Mouse (Mus musculus) lung, embryonic 15.5 days (tissue): ENCODE data around the gene Plxnd1. TPM values are rescaled to one million over a fixed set of nuclear protein-coding genes. Genes with fewer than 3 reads are reported as not detected.

Experiments
- ATAC-seq: fragments of 200-750 bp; cut with Nextera tagmentation; 2 replicates; pipeline ENCODE4 v1.8.0; 2017; ENCODE audit warnings: moderate number of reproducible peaks, borderline replicate concordance; ENCODE audit not compliant: low FRiP score, low TSS enrichment; ENCODE audit errors: extremely low read depth
- H3K27ac ChIP-seq: fragments of 300-500 bp; sonication (generic); 2 replicates; pipeline ENCODE4 v1.5.1; 2015; ENCODE audit warnings: moderate library complexity, mild to moderate bottlenecking, inconsistent platforms
- H3K27me3 ChIP-seq: fragments of 300-500 bp; sonication (generic); 2 replicates; pipeline ENCODE4 v1.6.1; 2015; ENCODE audit warnings: inconsistent platforms
- H3K36me3 ChIP-seq: fragments of 300-500 bp; sonication (generic); 2 replicates; pipeline ENCODE4 v1.6.1; 2015; ENCODE audit warnings: inconsistent platforms
- H3K4me1 ChIP-seq: fragments of 300-500 bp; sonication (generic); 2 replicates; pipeline ENCODE4 v1.6.1; 2015; ENCODE audit warnings: inconsistent platforms
- H3K4me2 ChIP-seq: fragments of 300-500 bp; sonication (generic); 2 replicates; pipeline ENCODE4 v1.6.1; 2015; ENCODE audit warnings: inconsistent platforms, mild to moderate bottlenecking, moderate library complexity
- H3K4me3 ChIP-seq: fragments of 300-500 bp; sonication (generic); 2 replicates; pipeline ENCODE4 v1.5.1; 2015; ENCODE audit warnings: mild to moderate bottlenecking, inconsistent platforms
- H3K9ac ChIP-seq: fragments of 300-500 bp; sonication (generic); 2 replicates; pipeline ENCODE4 v1.6.1; 2015; ENCODE audit warnings: inconsistent platforms
- H3K9me3 ChIP-seq: fragments of 300-500 bp; sonication (generic); 2 replicates; pipeline ENCODE4 v1.6.1; 2016; ENCODE audit warnings: inconsistent platforms
- WGBS: fragments of 180-500 bp; shearing (Covaris S2); methylation state at CpG from one replicate; pipeline ENCODE4 v1.1.7; 2015; 5-methylcytosine and 5-hydroxymethylcytosine counted together
- polyA plus RNA-seq: library from polyadenylated mRNA; unstranded; fragments of >200 nt; fragmentation: Nextera tagmentation; extraction: Ambion mirVana; gene quantifications from 2 replicates; pipeline ENCODE4 v1.2.1, GENCODE M21; 2015

Plxnd1 gene
- polyA plus RNA-seq, 1 experiment from 2014 or later, result 53.5 TPM

DNA sequence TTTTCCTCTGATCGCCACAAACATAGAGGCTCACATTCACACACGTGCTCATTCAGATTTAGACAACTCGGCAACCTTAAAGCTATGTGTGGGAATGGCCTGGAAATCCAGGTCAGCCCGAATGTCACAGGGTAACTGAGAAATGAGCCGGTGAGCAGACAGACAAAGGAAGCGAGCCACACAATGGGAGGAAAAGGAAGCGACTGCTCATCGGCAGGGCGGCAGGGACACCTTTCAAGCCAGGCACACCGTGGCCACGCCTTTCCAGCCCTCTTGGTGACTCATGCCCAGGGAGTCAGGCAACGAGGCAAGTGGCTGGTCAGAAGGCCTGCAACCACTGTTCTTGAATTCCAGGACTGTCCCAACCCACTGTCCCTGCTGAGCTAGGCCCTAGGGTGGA lies 14.6 kb upstream of the Plxnd1 start:
- ATAC-seq, result no peak

DNA sequence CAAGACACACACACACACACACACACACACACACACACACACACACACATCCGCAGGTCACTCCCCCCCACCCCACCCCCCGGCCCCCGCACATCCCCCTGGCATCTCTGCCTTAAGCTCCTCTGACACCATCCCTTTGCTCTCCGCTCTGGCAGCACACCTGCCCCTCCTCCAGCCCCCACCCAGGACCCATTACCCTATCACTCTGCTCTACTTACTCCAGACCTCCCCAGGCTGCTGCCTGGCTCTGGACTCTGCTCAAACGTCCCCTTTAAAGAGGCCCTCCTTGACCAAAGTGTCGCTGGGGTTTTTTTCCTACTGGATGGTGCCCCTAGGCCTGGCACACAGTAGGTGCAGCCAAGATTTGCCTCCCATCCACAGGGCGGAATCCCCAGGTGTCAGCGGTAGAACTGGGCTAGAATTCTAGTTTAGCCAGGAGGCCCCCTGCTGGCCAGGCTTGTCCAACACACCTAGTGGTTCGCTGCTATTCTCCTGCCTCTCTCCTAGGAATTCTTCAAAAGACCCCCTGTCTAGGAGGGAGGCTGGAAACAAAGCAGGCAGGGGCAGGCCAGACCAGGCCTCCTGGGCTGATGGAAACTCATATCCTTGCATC lies 12.9 kb upstream of the Plxnd1 start:
- Histone ChIP-seq H3K27me3 (no peaks in the 10 kb centered on the region), H3K9ac (no peak overlapping the region), H3K36me3 (no peaks in the 10 kb centered on the region), H3K4me3 (no peak overlapping the region), H3K4me2 (peak overlapping the region; percentile 31; the same call in 1 of the 2 replicates), H3K9me3 (no peaks in the 10 kb centered on the region), H3K4me1 (peaks cover 50% of the 10 kb centered on the region), H3K27ac (peak overlapping the region; percentile 83; the same call in 1 of the 2 replicates)
- 23% methylated on average over 9 of the region's 9 CpGs for WGBS
- no peak; the same call in 1 of the 2 replicates for ATAC-seq

More for the DNA sequence above, 14.6 kb upstream of the Plxnd1 start:
- Histone ChIP-seq H3K36me3 (no peaks in the 10 kb centered on the region), H3K4me2 (no peak overlapping the region), H3K27ac (peak overlapping the region; percentile 41; the same call in 1 of the 2 replicates), H3K9ac (no peak overlapping the region), H3K4me1 (peaks cover 37% of the 10 kb centered on the region), H3K4me3 (no peak overlapping the region), H3K27me3 (no peaks in the 10 kb centered on the region), H3K9me3 (no peaks in the 10 kb centered on the region)
- WGBS, result 57% methylated on average over 12 of the region's 12 CpGs

DNA sequence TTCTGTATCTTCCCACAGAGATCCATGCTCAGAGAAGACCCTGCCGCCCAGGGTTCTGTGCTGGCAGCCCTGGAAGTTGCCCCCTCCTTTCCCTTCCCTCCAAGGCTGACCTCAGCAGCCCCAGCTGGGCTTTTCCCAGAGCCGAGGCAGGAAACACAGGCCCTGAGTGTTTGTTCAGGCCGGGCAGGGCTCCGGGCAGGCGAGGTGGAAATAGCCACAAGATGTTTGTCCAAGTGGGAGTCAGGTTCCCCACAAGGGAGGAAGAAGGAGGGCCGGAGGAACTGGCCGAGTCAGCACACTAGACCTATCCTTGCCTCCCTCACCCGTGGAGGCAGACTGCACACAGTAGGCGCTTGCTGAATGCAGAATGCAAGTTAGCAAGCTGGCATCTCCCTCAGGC lies 11.9 kb upstream of the Plxnd1 start:
- Histone ChIP-seq H3K4me1 (peaks cover 53% of the 10 kb centered on the region), H3K9me3 (no peaks in the 10 kb centered on the region), H3K36me3 (no peaks in the 10 kb centered on the region), H3K9ac (no peak overlapping the region), H3K27ac (peak overlapping the region; percentile 83), H3K27me3 (no peaks in the 10 kb centered on the region), H3K4me2 (0 out of 2 replicates have a peak overlapping the region, but pooled peaks have one; percentile 13), H3K4me3 (no peak overlapping the region)
- WGBS, result 32% methylated on average over 9 of the region's 9 CpGs
- ATAC-seq, result peak; percentile 37; the same call in 1 of the 2 replicates

DNA sequence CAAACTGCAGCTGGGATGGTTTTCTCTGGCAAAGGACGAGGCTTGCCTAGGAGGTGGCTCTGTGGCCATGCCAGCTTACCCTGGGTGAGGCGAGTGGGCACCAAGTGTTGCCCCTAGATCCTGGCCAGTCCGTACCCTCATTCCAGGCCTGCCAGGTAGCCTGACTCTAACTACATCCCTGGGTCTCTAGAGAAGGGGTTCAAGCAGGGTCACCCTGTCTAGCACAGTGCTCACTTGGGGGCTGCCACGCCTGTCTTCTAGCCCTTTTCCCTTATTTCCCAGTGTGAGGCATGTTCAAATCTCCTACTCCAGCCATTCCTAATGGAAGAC lies 11.1 kb upstream of the Plxnd1 start:
- ATAC-seq, result no peak
- Histone ChIP-seq H3K4me2 (no peak overlapping the region), H3K27ac (peak overlapping the region; percentile 83), H3K4me3 (no peak overlapping the region), H3K9ac (no peak overlapping the region), H3K27me3 (no peaks in the 10 kb centered on the region), H3K4me1 (peaks cover 53% of the 10 kb centered on the region), H3K36me3 (no peaks in the 10 kb centered on the region), H3K9me3 (no peaks in the 10 kb centered on the region)
- 83% methylated on average over 4 of the region's 4 CpGs for WGBS

DNA sequence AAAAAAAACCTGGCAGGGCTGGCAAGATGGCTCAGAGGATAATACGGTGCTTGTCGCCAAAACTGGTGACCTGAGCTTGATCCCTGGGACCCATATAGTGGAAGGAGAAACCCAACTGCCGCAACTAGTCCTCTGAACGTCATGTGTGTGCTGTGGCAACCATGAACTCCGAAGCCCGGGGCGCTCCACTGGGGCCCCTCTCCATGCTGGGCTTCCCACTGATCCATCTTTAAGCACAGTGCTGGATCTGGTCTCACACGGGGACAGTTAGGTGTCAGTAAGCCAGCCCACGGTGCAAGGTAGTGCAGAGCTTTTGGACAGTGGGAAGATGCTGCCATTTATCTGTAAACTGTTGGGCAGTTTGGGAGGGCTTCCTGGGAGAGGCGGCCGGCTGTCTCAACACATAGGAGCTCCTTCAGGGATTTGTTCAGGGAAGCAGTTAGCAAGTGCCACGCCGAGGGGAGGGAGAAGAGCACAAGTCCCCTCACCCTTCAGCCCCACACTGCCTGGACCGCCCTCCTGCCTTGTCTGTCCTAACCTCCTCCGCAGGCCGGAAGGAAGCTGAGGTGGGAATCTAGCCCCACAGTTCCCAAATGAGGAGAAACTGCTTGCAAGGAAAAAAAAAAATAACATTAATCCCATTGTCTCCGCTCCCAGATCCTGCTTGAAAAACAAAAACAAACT lies 10.6 kb upstream of the Plxnd1 start:
- no peak overlapping the region; the same call in 1 of the 2 replicates for H3K4me2 ChIP-seq
- no peak for ATAC-seq
- H3K9ac ChIP-seq, result no peak overlapping the region
- H3K36me3 ChIP-seq, result no peaks in the 10 kb centered on the region
- WGBS, result 66% methylated on average over 16 of the region's 17 CpGs
- no peaks in the 10 kb centered on the region for H3K9me3 ChIP-seq
- peaks cover 53% of the 10 kb centered on the region for H3K4me1 ChIP-seq
- no peak overlapping the region for H3K4me3 ChIP-seq
- H3K27ac ChIP-seq, result peak overlapping the region; percentile 83
- H3K27me3 ChIP-seq, result no peaks in the 10 kb centered on the region

DNA sequence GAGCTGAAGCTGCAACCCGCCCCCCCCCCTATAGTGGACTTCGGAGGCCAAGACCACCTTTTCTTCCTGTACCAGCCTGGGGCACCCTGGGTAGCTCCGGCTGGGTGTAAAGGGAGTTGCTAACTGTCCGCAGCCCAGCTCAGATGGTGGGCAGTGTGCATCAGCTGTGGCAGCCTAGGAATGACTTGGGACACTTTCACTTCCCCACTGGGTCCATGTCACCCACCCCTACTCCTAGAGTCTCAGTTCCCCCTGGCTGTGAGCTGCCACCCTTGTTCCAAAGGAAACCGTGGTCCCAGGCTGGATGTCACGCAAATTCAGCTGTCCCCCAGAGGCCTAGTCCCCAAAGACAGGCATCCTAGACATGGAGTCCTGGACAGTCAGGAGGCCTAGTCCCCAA lies 9.9 kb upstream of the Plxnd1 start:
- Histone ChIP-seq H3K4me3 (no peak overlapping the region), H3K9me3 (no peaks in the 10 kb centered on the region), H3K9ac (no peak overlapping the region), H3K4me1 (peaks cover 53% of the 10 kb centered on the region), H3K27ac (peak overlapping the region; percentile 80), H3K4me2 (no peak overlapping the region), H3K36me3 (no peaks in the 10 kb centered on the region), H3K27me3 (no peaks in the 10 kb centered on the region)
- WGBS, result 79% methylated on average over 6 of the region's 6 CpGs
- ATAC-seq, result no peak

DNA sequence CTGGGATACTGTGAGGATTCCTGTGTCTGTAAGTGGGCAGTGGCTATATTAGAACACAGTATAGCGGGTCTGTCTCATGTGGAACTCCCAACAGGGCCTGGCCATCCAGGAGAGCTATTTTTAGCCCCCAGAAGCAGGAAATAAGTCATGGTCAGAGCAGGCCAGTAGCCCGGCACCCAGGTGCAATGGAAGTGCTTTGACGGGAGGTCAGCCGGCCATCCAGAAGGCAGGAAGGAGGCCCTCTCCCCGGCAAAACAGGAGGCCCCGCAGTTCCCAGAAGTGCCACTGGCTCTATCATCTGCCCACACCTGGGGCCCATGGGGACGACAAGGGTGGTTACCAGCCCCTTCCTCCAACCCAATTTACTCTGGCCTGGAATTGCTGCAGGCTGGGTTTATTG lies 9.3 kb upstream of the Plxnd1 start:
- Histone ChIP-seq H3K4me2 (no peak overlapping the region), H3K9me3 (no peaks in the 10 kb centered on the region), H3K4me3 (no peak overlapping the region), H3K27ac (peak overlapping the region; percentile 80), H3K9ac (no peak overlapping the region), H3K4me1 (peaks cover 52% of the 10 kb centered on the region), H3K27me3 (no peaks in the 10 kb centered on the region), H3K36me3 (no peaks in the 10 kb centered on the region)
- 30% methylated on average over 7 of the region's 7 CpGs for WGBS
- ATAC-seq, result no peak

DNA sequence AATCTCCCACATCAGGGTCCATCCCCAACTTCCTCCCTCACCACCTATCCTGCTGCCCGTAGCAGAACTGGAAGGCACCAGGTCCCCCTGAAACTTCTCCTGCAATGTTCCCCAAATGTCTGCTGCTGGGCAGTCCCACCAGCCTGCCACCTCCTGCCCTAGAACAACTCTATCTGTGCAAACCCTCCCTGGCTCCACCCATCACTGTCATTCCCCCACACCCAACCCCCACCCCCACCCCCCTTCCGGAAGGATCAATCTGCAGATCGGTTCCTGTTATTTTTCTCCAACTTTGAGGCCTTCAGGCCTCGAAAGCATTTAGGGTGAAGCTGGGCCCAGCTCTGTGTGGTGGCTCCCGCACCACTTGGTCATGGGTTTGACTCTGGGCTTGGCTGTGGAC lies 8.7 kb upstream of the Plxnd1 start:
- H3K9me3 ChIP-seq, result no peaks in the 10 kb centered on the region
- H3K9ac ChIP-seq, result no peak overlapping the region
- no peak overlapping the region for H3K4me3 ChIP-seq
- peaks cover 54% of the 10 kb centered on the region for H3K4me1 ChIP-seq
- no peaks in the 10 kb centered on the region for H3K27me3 ChIP-seq
- no peaks in the 10 kb centered on the region for H3K36me3 ChIP-seq
- peak overlapping the region; percentile 80 for H3K27ac ChIP-seq
- WGBS, result 47% methylated on average over 5 of the region's 5 CpGs
- H3K4me2 ChIP-seq, result no peak overlapping the region
- ATAC-seq, result no peak

DNA sequence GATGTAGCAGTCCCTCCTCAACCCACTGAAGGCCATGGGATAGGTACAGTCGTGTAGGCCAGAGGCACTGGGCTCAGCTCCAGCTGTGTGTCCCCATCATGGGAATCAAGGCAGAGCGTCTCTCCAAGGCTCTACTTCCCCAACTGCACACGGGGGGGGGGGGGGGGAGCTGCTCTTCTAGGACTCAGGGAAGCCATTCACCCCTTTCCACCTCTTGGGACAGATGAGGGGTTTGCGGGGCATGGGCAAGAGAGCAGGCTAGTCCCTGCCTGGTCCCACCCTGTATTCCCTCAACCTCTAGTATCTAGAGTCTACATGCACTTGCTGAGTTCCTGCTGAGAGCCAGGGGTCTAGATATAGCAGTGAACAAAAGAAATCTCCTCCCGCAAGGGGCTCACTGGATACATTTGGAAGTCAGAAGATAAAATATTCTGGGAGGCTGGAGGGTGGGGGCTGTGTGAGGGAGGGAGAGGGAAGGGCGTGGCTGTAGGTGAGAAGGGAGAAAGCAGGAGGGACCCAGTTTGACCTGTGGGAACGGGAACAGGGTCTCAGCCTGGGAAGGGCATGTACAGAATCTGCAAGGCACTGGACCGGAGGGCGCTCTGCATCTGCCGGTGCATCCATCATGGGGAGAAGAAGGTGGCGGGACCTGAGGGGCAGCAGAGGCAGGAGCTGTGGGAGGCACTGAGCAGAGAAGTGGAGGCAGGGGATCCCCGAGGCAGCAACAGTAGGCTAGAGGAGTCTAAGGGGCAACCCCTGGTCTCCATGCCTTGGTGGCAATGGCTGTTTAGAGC lies 7.7 kb upstream of the Plxnd1 start:
- no peak overlapping the region for H3K4me3 ChIP-seq
- no peaks in the 10 kb centered on the region for H3K36me3 ChIP-seq
- H3K9me3 ChIP-seq, result no peaks in the 10 kb centered on the region
- no peak for ATAC-seq
- H3K27ac ChIP-seq, result no peak overlapping the region
- H3K4me1 ChIP-seq, result peaks cover 57% of the 10 kb centered on the region
- no peak overlapping the region for H3K4me2 ChIP-seq
- no peaks in the 10 kb centered on the region for H3K27me3 ChIP-seq
- no peak overlapping the region for H3K9ac ChIP-seq
- WGBS, result 59% methylated on average over 12 of the region's 12 CpGs

DNA sequence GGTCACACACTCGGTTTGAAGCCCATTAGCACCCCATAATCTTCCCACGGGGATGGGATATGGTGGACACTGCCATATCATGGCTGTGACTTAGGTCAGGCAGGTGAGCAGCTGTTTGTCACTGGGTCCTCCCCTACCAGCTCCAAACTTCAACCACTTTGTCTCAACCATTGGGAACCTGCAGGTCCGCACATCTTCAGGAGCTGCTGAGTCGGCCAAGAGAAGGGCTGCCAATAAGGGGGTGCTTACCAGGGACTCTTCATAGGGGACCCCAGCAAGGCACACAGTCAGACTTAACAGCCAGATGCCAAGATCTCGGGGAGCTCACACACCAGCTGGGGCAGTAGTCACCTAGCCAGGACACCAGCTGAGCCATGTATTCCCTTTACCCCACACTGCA lies 6.0 kb upstream of the Plxnd1 start:
- Histone ChIP-seq H3K27me3 (no peaks in the 10 kb centered on the region), H3K4me2 (no peak overlapping the region), H3K4me3 (no peak overlapping the region), H3K9me3 (no peaks in the 10 kb centered on the region), H3K36me3 (no peaks in the 10 kb centered on the region), H3K9ac (no peak overlapping the region), H3K27ac (no peak overlapping the region), H3K4me1 (peaks cover 57% of the 10 kb centered on the region)
- no peak for ATAC-seq
- 67% methylated on average over 5 of the region's 5 CpGs for WGBS

DNA sequence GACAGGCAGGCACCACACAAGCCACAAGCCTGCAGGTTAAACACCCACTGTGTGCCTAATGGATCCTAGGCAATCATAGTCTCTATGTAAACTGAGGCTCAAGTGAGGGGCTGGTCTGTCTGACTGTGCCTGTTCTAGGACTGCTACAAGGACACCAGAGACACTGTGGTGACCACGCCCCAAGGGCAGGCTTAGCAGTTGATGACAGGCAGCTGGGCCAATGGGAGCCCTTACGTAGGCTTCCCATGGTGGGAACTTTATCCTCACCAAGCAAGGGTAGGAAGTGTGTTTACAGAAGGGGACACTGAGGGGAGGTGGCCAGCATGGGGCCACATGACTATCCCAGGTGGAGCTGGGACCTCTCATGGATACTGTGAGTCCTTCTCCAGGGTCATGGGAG lies 4.4 kb upstream of the Plxnd1 start:
- Histone ChIP-seq H3K27ac (no peak overlapping the region), H3K27me3 (peaks cover 2% of the 10 kb centered on the region; the same call in 1 of the 2 replicates), H3K36me3 (no peaks in the 10 kb centered on the region), H3K9ac (no peak overlapping the region), H3K4me1 (peaks cover 49% of the 10 kb centered on the region), H3K4me2 (no peak overlapping the region), H3K9me3 (no peaks in the 10 kb centered on the region), H3K4me3 (no peak overlapping the region)
- WGBS, result 78% methylated on average over 2 of the region's 2 CpGs
- ATAC-seq, result no peak

DNA sequence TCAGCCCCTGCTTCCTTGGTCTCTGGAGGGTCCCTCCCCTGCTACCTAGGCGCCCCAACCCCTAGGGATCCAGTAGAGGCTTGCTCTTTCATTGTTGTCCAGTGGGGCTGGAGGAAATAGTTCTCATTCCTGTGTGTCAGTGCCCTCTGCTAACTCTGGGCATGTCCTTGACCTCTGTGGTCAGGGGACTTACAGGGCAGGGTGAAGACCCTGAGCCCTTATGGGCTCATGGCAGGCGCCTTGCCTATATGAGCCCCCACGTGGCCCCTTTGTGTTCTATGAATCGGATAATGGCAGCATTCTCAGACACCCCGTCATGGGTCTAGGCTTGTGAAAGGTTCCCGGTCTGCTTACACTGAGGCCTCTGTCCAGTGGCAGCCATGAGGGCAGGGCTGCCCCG lies 4.0 kb upstream of the Plxnd1 start:
- Histone ChIP-seq H3K9me3 (no peaks in the 10 kb centered on the region), H3K9ac (no peak overlapping the region), H3K4me3 (no peak overlapping the region), H3K4me1 (peaks cover 45% of the 10 kb centered on the region), H3K27ac (peak overlapping the region; percentile 95), H3K4me2 (no peak overlapping the region; the same call in 1 of the 2 replicates), H3K36me3 (no peaks in the 10 kb centered on the region), H3K27me3 (peaks cover 6% of the 10 kb centered on the region)
- no peak for ATAC-seq
- 78% methylated on average over 7 of the region's 7 CpGs for WGBS
